Mouse (Mus musculus) embryo, embryonic 11.5 days (tissue): ENCODE results near the gene Tmem88b.
"Not testable (repeated sequence)": the region's sequence is repeated elsewhere in the genome, so short reads cannot be mapped to it uniquely, and the experiment has no call there.

Experiments
- DNase-seq: peaks from one replicate; pipeline ENCODE4 v3.0.0-alpha.2; 2012; ENCODE audit warnings: low read depth, low spot score

The Tmem88b gene

DNA sequence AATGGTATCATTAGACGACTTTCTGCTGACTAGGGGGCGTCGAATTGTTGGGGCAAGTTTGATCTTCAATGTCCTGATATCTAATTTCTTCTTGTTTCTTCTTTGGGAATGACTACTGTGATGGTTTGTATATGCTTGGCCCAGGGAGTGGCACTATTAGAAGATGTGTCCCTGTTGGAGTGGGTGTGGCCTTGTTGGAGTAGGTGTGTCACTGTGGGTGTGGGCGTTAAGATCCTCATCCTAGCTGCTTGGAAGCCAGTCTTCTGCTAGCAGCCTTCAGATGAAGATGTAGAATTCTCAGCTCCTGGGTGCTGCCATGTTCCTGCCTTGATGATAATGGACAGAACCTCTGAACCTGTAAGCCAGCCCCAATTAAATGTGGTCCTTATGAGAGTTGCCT lies 3.2 kb upstream of the Tmem88b start:
- not testable (repeated sequence) for DNase-seq

DNA sequence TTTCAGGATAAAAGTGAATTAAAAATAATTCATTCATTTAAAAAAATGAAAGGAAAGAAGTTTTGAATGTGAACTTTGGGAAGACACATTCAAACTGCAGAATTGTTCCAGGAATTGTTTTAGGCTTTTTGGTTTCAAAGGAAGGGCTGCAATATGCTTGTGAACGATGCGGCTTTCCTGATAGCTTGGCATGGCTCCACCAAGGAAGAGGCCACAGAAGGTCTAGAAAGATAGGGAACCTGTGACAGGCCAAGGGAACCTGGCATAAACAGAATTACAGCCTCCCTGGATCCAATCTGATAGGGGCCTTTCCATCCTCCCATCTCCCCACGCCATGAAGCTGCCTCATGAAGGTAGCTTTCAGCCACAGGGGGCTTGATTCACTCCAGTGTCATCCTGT lies 2.6 kb upstream of the Tmem88b start:
- DNase-seq: no peak

DNA sequence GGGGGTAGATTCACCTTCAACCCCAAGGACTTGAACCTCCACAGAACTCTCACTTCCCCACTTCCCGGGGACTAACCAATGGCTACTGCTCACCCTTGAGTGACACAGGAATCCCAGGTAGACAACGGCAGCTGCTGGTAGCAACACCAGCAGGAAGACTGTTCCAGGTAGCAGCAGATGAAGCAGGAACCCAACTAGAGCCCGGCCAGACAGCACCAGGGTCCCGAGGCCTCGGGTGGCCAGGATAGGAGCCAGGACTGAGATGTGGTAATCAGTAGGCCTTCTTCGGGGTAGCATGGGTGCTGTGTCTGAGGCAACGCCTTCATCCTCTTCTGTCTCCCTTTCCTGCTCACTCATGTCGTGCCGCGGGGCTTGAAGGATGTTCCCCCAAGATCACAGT lies 428 bp downstream of the Tmem88b start:
- no peak for DNase-seq

- peak; percentile 69 for DNase-seq
These were observed 1.5 kb downstream of the Tmem88b start for GRCm38 (mm10) chr4:155784081-155784701.

DNA sequence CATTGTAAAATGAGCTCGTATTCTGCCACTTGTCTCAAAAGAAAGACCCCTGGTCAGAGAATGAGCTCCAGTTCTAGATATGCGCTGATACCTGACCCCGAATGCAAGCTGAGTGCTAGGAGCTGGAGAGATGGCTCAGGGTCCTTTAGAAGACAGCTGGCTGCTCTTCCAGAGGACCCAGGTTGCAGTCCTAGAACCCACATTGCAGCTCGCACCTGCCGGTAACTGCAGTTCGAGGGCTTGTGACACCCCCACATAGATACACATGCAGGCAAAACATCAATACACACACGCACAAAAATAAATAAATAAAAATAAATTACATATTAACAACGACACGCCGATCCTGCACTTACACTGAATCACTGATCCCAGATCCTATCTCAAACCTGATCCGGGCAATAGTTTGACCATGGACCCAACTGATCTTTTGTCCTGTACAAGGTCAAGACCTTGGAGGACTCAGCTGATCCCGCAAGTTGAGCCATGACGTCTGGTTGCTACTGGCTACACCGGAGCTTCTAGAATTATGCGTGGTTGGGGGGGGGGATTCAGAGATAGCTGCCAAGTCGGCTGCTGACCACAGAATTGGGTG lies 2.1 kb downstream of the Tmem88b start:
- DNase-seq: no peak

DNA sequence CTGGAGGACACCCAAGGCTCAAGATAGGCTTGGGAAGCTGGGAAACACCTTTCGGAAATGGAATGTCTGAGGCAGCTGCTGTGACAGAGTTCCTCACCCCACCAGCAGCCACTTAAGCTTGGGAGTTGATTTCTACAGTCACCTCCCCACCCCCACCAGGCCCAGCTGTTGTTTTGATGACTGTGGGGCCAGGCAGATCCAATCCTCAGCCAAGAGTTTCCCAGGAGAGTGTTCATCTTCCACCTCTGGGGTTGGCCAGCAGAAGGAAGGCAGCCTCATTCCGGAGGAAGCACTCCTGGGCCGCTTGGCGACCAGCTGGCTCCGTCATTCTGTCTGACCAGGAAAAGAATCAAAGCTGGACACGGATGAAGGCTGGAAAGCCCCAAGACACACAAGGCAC lies 4.8 kb downstream of the Tmem88b start:
- no peak for DNase-seq

DNA sequence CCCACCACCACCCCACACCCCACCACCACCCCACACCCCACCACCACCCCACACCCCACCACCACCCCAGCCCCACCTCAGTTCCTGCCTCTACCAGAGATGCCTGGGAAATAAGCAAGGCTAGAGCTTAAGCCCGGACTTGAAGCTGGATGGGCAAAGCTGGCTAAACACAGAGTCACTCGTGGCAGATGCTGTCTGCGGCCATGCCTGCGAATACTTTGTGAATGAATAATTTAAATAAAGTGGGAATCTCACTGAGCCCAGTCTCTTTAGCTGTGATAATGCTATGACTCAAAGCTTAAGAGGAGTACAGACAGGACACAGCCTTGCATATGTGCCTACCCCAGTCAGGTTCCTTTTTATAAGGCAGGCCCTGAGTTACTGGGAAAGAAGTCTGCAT lies 6.2 kb downstream of the Tmem88b start:
- no peak for DNase-seq

DNA sequence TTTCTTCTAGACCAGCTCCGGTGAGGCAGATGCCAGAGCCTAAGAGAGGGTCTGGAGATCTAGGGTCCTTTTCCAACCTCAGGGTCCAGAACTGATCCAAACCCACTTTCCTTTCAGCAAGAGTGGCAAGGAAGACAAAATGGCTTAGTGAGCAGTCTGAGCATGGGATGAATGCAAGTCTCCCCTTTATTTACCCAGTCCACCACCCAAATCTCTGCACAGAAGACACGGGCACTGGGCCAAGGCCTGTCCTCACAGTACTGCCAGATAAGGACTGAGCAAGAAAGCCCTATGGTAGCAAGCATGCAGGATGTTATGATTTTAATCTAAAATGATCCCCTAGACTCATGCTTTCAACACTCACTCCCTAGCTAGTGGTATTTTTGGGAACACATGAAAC lies 7.9 kb downstream of the Tmem88b start:
- no peak for DNase-seq

- DNase-seq: no peak
These were observed 8.9 kb downstream of the Tmem88b start for GRCm38 (mm10) chr4:155776704-155777335.

- DNase-seq: no peak
These were observed 9.8 kb downstream of the Tmem88b start for GRCm38 (mm10) chr4:155775855-155776254.

- DNase-seq: no peak
These were observed 10.5 kb downstream of the Tmem88b start for GRCm38 (mm10) chr4:155774971-155775740.

GRCm38 (mm10) chr4:155774280-155774754 lies 11.4 kb downstream of the Tmem88b start, which contains the start of gene Vwa1:
TSS of gene Vwa1 (minus strand) at chr4:155774698.
- DNase-seq: peak; percentile 78

- no peak for DNase-seq
These were observed 12.2 kb downstream of the Tmem88b start for GRCm38 (mm10) chr4:155773335-155774078.

DNA sequence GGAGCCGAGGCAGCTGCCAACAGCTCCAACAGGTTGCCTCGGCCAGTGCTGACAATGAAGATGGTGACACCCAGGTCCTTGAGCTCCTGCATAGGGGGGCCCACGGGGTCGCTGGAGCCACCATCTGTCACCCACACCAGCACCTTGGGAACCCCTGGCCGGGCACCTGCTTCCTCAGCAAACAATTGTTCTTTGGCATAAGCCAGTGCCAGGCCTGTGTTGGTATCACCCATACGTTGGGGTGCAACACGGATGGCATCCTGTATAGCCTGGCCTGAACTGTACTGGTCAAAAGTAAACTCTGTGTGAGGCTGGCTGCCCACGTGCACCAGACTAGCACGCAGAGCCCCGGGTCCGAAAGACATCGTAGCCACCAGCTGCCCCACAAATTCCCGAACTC lies 12.9 kb downstream of the Tmem88b start:
- no peak for DNase-seq

- no peak for DNase-seq
These were observed 14.0 kb downstream of the Tmem88b start for GRCm38 (mm10) chr4:155771706-155772105.

- no peak for DNase-seq
These were observed 15.0 kb downstream of the Tmem88b start for GRCm38 (mm10) chr4:155770626-155771025.

DNA sequence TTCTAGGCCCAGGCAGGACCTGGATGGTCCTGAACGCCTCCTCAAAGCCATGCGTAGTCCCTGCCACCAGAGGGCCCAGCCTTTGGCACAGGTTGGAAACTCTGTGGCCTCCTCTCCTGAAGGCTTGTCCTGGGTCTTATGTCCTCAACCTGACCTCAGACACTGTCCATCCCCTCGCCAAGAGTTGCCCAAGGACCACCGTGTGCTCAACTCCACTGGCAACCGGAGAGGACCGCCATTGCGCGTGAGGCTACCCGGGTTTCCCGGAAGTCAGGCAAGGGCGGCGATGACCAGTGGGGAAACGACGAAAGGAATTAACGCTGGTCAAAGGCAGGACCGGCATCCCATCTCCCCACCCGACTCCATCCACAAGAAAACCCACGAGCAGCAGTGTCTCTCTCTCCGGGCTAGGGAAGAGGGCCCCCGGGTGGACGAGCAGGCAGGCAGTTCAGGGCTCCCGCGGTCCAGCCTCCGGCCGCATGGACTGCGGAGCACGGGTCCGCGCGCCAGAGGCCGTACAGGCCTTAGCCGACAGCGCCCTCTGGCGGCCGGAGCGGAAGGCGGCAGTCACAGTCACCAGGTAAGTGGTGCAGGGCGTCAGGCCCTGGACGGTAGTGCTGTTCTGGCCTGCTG lies 15.7 kb downstream of the Tmem88b start:
- peak; percentile 81 for DNase-seq

DNA sequence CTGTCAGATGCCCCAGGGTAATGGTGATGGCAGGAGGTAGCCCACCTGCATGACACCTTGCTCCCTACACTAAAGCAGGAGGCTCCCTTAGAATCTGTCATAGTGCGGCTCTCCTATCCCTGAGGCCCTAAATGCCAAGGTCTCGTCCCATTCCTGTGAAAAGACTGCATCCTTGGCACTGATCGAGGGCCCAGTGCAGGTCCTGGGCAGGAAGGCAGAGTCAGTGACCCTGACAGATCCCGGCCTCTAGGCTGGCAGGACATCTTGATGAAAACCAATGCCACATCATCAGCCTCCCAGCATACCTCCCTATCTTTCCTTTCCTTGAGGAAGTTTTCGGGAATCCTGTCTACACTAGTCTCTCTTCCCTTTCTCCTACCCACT lies 16.2 kb downstream of the Tmem88b start:
- no peak for DNase-seq

DNA sequence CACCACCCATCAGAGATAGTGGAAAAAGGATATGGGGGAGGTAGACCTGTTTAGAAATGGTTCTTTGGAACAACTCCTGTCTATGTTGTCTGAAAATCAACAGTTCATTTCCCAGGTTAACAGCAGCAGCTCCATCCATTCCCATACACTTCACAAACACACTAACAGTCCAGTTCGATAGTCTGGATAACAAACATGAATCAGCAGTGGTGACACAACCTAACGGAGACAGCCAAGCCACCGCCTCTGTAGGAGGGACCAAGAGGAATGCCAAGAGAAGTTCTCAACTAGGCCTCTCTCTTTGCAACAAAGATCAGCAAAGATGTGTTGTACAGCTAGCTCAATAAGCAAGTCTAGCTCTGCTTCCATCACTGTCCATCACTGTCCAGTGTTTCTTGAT lies 23.3 kb downstream of the Tmem88b start:
- DNase-seq: no peak

DNA sequence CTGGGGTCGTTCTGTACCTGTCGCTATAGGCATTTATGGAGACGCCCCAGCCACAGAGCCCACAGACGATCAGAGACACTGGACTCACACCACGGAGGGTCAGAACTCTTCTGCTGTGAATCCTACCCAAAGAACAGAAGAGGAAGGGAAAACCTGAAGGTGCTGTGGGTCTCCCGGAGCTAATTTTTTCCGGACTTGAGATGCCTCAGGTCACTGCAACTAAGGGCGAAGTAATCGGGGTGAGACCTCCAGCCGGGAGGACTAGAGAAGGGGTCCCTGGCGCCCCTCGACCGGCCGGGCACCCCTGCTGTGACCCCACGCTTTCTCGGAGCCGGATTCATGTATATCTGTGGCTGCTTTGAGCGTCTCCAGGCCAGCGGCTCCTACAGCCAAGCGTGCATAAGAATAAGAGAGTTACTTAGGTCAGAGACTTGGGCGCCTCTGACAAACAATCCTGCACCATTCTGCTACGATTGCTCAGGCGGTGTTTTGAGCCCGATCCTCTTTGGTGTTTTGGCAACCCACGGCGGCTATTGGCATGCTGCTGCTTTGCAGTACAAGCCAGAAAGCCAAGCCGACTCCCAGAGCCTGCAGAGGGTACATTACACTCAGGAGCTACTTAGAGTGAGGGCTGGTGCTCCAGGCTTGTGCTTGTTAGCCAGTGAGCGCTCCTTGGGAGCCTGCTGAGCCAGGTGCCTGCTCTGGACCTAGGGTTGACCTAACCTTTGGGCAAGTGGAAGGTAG lies 24.1 kb downstream of the Tmem88b start:
- DNase-seq: no peak
